Mouse (Mus musculus) thymus, adult 2 months (tissue): ENCODE data around the gene Hhat. TPM values are rescaled to one million over a fixed set of nuclear protein-coding genes. Genes with fewer than 3 reads are reported as not detected.

Experiments used
- DNase-seq: peaks from one replicate; pipeline ENCODE4 v3.0.0; 2021
- H3K27ac ChIP-seq: fragments of 200-500 bp; 2 replicates; pipeline ENCODE4 v1.5.1; 2012; ENCODE audit warnings: low read length, control low read depth; ENCODE audit not compliant: control insufficient read depth, insufficient read depth
- H3K27me3 ChIP-seq: fragments of 200-500 bp; 2 replicates; pipeline ENCODE4 v1.6.1; 2012; ENCODE audit warnings: mild to moderate bottlenecking, low read length, moderate library complexity, mixed read lengths; ENCODE audit not compliant: control insufficient read depth, insufficient read depth
- H3K36me3 ChIP-seq: fragments of 200-500 bp; 2 replicates; pipeline ENCODE4 v1.6.1; 2012; ENCODE audit warnings: mild to moderate bottlenecking, low read length, moderate library complexity; ENCODE audit not compliant: control insufficient read depth, insufficient read depth
- H3K4me1 ChIP-seq: fragments of 200-500 bp; replicated peaks from 2 replicates; pipeline ENCODE4 v1.6.1; 2012; ENCODE audit warnings: low read length; ENCODE audit not compliant: control insufficient read depth, insufficient read depth
- H3K4me3 ChIP-seq: fragments of 200-500 bp; 2 replicates; pipeline ENCODE4 v1.5.1; 2012; ENCODE audit warnings: mild to moderate bottlenecking, low read length, control low read depth, moderate library complexity; ENCODE audit not compliant: control insufficient read depth, insufficient read depth
- CTCF ChIP-seq: fragments of 200-500 bp; IDR thresholded peaks from 2 replicates; pipeline ENCODE4 v1.5.1; 2012; ENCODE audit warnings: mild to moderate bottlenecking, control low read depth, low read length, moderate library complexity, borderline replicate concordance; ENCODE audit not compliant: control insufficient read depth, poor library complexity, insufficient read depth; ENCODE audit errors: extremely low read depth
- POLR2A ChIP-seq: fragments of 200-500 bp; IDR thresholded peaks from 2 replicates; pipeline ENCODE4 v1.6.1; 2012; ENCODE audit warnings: mild to moderate bottlenecking, low read length, control low read depth, moderate library complexity; ENCODE audit not compliant: control insufficient read depth, poor library complexity, insufficient read depth; ENCODE audit errors: extremely low read depth
- WGBS: fragments of 180-500 bp; shearing (Covaris S2); methylation state at CpG from one replicate; pipeline ENCODE4 v1.1.7; 2018; 5-methylcytosine and 5-hydroxymethylcytosine counted together
- polyA plus RNA-seq: library from polyadenylated mRNA; depleted of rRNA; stranded (reverse); fragments of >200 nt; gene quantifications from 2 replicates; pipeline ENCODE4 v1.2.3, GENCODE M21; 2012

The Hhat gene
- polyA plus RNA-seq, 1 experiment = 5.8 TPM

- H3K27me3 ChIP-seq = no peaks in the 10 kb centered on the region
- H3K4me3 ChIP-seq = no peak overlapping the region
- H3K27ac ChIP-seq = no peak overlapping the region
- 75% methylated on average over 1 of the region's 1 CpGs for WGBS
- DNase-seq = no peak
- no peaks in the 10 kb centered on the region for H3K36me3 ChIP-seq
- TF ChIP-seq POLR2A = no peak
- no peak for TF ChIP-seq CTCF
- no peaks in the 10 kb centered on the region for H3K4me1 ChIP-seq
These were observed 224.2 kb downstream of the Hhat start for GRCm38 (mm10) chr1:192546843-192547242.

GRCm38 (mm10) chr1:192544901-192545300 is 226.1 kb downstream of the Hhat start:
- TF ChIP-seq CTCF (no peak), POLR2A (no peak)
- Histone ChIP-seq H3K27ac (no peak overlapping the region), H3K4me1 (no peaks in the 10 kb centered on the region), H3K4me3 (no peak overlapping the region), H3K36me3 (no peaks in the 10 kb centered on the region), H3K27me3 (no peaks in the 10 kb centered on the region)
- WGBS = 91% methylated on average over 7 of the region's 7 CpGs
- DNase-seq = no peak

- 88% methylated on average over 9 of the region's 9 CpGs for WGBS
- no peak for TF ChIP-seq POLR2A
- no peak for TF ChIP-seq CTCF
- H3K4me1 ChIP-seq = no peaks in the 10 kb centered on the region
- H3K36me3 ChIP-seq = no peaks in the 10 kb centered on the region
- no peaks in the 10 kb centered on the region for H3K27me3 ChIP-seq
- no peak overlapping the region for H3K27ac ChIP-seq
- H3K4me3 ChIP-seq = no peak overlapping the region
- no peak for DNase-seq
These were observed 226.9 kb downstream of the Hhat start for GRCm38 (mm10) chr1:192544091-192544490.

- TF ChIP-seq POLR2A = no peak
- TF ChIP-seq CTCF = no peak
- Histone ChIP-seq H3K36me3 (no peaks in the 10 kb centered on the region), H3K4me1 (no peaks in the 10 kb centered on the region), H3K4me3 (no peak overlapping the region), H3K27ac (no peak overlapping the region), H3K27me3 (no peaks in the 10 kb centered on the region)
- DNase-seq = no peak
- WGBS = 89% methylated on average over 4 of the region's 4 CpGs
These were observed 227.3 kb downstream of the Hhat start for GRCm38 (mm10) chr1:192543686-192544085.

- Histone ChIP-seq H3K27ac (no peak overlapping the region), H3K4me1 (no peaks in the 10 kb centered on the region), H3K36me3 (no peaks in the 10 kb centered on the region), H3K4me3 (no peak overlapping the region), H3K27me3 (no peaks in the 10 kb centered on the region)
- TF ChIP-seq POLR2A (no peak), CTCF (no peak)
- no peak for DNase-seq
- WGBS = 95% methylated on average over 2 of the region's 2 CpGs
These were observed 228.9 kb downstream of the Hhat start for GRCm38 (mm10) chr1:192542093-192542492.

GRCm38 (mm10) chr1:192537169-192537568 is 233.9 kb downstream of the Hhat start:
- no peak for DNase-seq
- Histone ChIP-seq H3K36me3 (no peaks in the 10 kb centered on the region), H3K4me3 (no peak overlapping the region), H3K27ac (no peak overlapping the region), H3K27me3 (no peaks in the 10 kb centered on the region), H3K4me1 (no peaks in the 10 kb centered on the region)
- no peak for TF ChIP-seq POLR2A
- TF ChIP-seq CTCF = no peak
- 45% methylated on average over 7 of the region's 7 CpGs for WGBS

- no peak for DNase-seq
- Histone ChIP-seq H3K27ac (no peak overlapping the region), H3K4me1 (no peaks in the 10 kb centered on the region), H3K36me3 (no peaks in the 10 kb centered on the region), H3K27me3 (no peaks in the 10 kb centered on the region), H3K4me3 (no peak overlapping the region)
- TF ChIP-seq POLR2A = no peak
- no peak for TF ChIP-seq CTCF
- WGBS = 86% methylated on average over 1 of the region's 1 CpGs
These were observed 234.6 kb downstream of the Hhat start for GRCm38 (mm10) chr1:192536440-192536839.
